Mouse (Mus musculus): Measurements from ENCODE around the gene Dad1. TPM values are rescaled to one million over a fixed set of nuclear protein-coding genes. Genes with fewer than 3 reads are reported as not detected.

Dad1 gene
- total and polyA plus RNA-seq, 3 experiments: 186 to 320 TPM; not detected in 1

- Histone ChIP-seq H3K9ac (ENCODE audit: control insufficient read depth, low read depth, low read length, poor library complexity, severe bottlenecking) (no peak overlapping the region), H3K27ac (ENCODE audit: control insufficient read depth, low read depth, low read length) (no peak overlapping the region), H3K4me3 (ENCODE audit: control insufficient read depth in 1 of 2, insufficient read depth in 1 of 2, low read depth in 2 of 2, low read length in 2 of 2) (no peak overlapping the region), H3K79me2 (ENCODE audit: control insufficient read depth, insufficient read depth, low read length, poor library complexity) (no peaks in the 10 kb centered on the region), H3K36me3 (ENCODE audit: control insufficient read depth in 1 of 2, insufficient read depth in 2 of 2, low read length in 2 of 2) (no peaks in the 10 kb centered on the region), H3K4me1 (ENCODE audit: control insufficient read depth in 1 of 2, insufficient read depth in 2 of 2, low read length in 2 of 2) (no peaks in the 10 kb centered on the region), H3K27me3 (ENCODE audit: control insufficient read depth in 1 of 2, insufficient read depth in 2 of 2, low read length in 2 of 2) (peaks cover 7 to 13% of the 10 kb centered on the region in 2 experiments), H3K9me3 (replicated peaks; ENCODE audit: insufficient read depth, low read length) (no peaks in the 10 kb centered on the region)
- DNase-seq (ENCODE audit: low read depth, low spot score): no peak
- TF ChIP-seq MAZ (IDR thresholded peaks at IDR 0.05; ENCODE audit: low read depth, low read length) (no peak), MYB (IDR thresholded peaks at IDR 0.05; ENCODE audit: low read depth, low read length) (no peak), POLR2AphosphoS5 (IDR thresholded peaks at IDR 0.05; ENCODE audit: borderline replicate concordance, low read depth, low read length) (no peak), POLR2A (IDR thresholded peaks at IDR 0.05; ENCODE audit: control insufficient read depth in 1 of 2, insufficient read depth in 1 of 2, low read depth in 1 of 2, low read length in 2 of 2, poor library complexity in 1 of 2) (no peak), NRF1 (IDR thresholded peaks at IDR 0.05; ENCODE audit: insufficient read depth, low read depth, low read length, poor library complexity, severe bottlenecking) (no peak), ZMIZ1 (IDR thresholded peaks at IDR 0.05; ENCODE audit: low read depth, low read length) (no peak), MEF2A (IDR thresholded peaks at IDR 0.05; ENCODE audit: extremely low read depth, insufficient replicate concordance, low read depth, low read length, poor library complexity, severe bottlenecking) (no peak), HCFC1 (IDR thresholded peaks at IDR 0.05; ENCODE audit: low read depth, low read length) (no peak), CHD2 (IDR thresholded peaks at IDR 0.05; ENCODE audit: low read length) (no peak), SMC3 (IDR thresholded peaks at IDR 0.05; ENCODE audit: low read depth, low read length) (no peak)
Observed at GRCm38 (mm10) chr14:54195838-54196423, 58.0 kb downstream of the Dad1 start.

GRCm38 (mm10) chr14:54193354-54194133, 60.4 kb downstream of the Dad1 start:
- peaks cover 13 to 18% of the 10 kb centered on the region in 2 experiments for H3K27me3 ChIP-seq (ENCODE audit: control insufficient read depth in 1 of 2, insufficient read depth in 2 of 2, low read length in 2 of 2)
- H3K27ac ChIP-seq (ENCODE audit: control insufficient read depth, low read depth, low read length): no peak overlapping the region
- TF ChIP-seq MAZ (IDR thresholded peaks at IDR 0.05; ENCODE audit: low read depth, low read length) (no peak), KAT2A (conservative IDR thresholded peaks at IDR 0.05; ENCODE audit: low read depth, low read length) (no peak), MAFK (IDR thresholded peaks at IDR 0.05; ENCODE audit: borderline replicate concordance, low read depth, low read length) (no peak), HCFC1 (IDR thresholded peaks at IDR 0.05; ENCODE audit: low read depth, low read length) (no peak), E2F4 (IDR thresholded peaks at IDR 0.05; ENCODE audit: borderline replicate concordance, low read depth, low read length) (no peak), NRF1 (IDR thresholded peaks at IDR 0.05; ENCODE audit: insufficient read depth, low read depth, low read length, poor library complexity, severe bottlenecking) (no peak)
- H3K36me3 ChIP-seq (ENCODE audit: control insufficient read depth in 1 of 2, insufficient read depth in 2 of 2, low read length in 2 of 2): no peaks in the 10 kb centered on the region
- no peak overlapping the region for H3K4me3 ChIP-seq (ENCODE audit: control insufficient read depth in 1 of 2, insufficient read depth in 1 of 2, low read depth in 2 of 2, low read length in 2 of 2)
- no peak for DNase-seq (ENCODE audit: low read depth, low spot score)
- H3K4me1 ChIP-seq (ENCODE audit: control insufficient read depth in 1 of 2, insufficient read depth in 2 of 2, low read length in 2 of 2): no peaks in the 10 kb centered on the region
- no peaks in the 10 kb centered on the region for H3K79me2 ChIP-seq (ENCODE audit: control insufficient read depth, insufficient read depth, low read length, poor library complexity)
- no peak overlapping the region for H3K9ac ChIP-seq (ENCODE audit: control insufficient read depth, low read depth, low read length, poor library complexity, severe bottlenecking)
- no peaks in the 10 kb centered on the region for H3K9me3 ChIP-seq (replicated peaks; ENCODE audit: insufficient read depth, low read length)
